Mouse (Mus musculus): Measurements from ENCODE around the gene Gm47841. TPM values are rescaled to one million over a fixed set of nuclear protein-coding genes. Genes with fewer than 3 reads are reported as not detected.

Gm47841 gene
- polyA plus RNA-seq, 1 experiment = 79.8 TPM

- TF ChIP-seq POLR2A (IDR thresholded peaks at IDR 0.05; ENCODE audit: control insufficient read depth, low read depth, low read length) = no peak
- TF ChIP-seq CTCF (IDR thresholded peaks at IDR 0.05; ENCODE audit: control insufficient read depth, insufficient read depth, insufficient replicate concordance, low read depth, low read length) = no peak
- Histone ChIP-seq H3K27me3 (ENCODE audit: control insufficient read depth, insufficient read depth, low read length) (no peaks in the 10 kb centered on the region), H3K27ac (ENCODE audit: control insufficient read depth, insufficient read depth, low read depth, low read length) (no peak overlapping the region), H3K4me3 (ENCODE audit: control insufficient read depth, low read depth, low read length) (no peak overlapping the region), H3K4me1 (ENCODE audit: control insufficient read depth, insufficient read depth, low read length) (peaks cover 10% of the 10 kb centered on the region), H3K36me3 (ENCODE audit: control insufficient read depth, insufficient read depth, low read length) (no peaks in the 10 kb centered on the region)
These were observed 41.1 kb upstream of the Gm47841 start for GRCm38 (mm10) chr15:101088291-101088690.

DNA sequence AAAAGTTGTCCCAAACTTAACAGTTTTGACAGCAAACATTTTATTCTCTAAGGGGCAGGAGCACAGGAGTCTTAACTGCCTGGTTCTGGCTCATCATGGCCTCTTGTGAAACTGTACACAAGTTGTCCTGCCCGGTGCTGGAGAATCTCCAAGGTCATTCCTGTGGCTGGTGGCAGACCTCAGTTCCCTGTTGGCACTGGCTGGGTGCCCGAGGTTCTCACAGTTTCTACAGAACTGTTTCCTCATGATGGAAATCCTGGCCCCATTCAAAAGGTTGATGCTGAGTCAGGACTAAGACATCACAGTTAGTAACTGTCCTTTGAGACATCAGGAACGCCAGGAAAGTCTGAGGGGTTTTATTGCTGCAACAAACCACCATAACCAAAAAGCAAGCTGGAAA lies 39.8 kb upstream of the Gm47841 start:
- no peak for TF ChIP-seq POLR2A (IDR thresholded peaks at IDR 0.05; ENCODE audit: control insufficient read depth, low read depth, low read length)
- no peak for TF ChIP-seq CTCF (IDR thresholded peaks at IDR 0.05; ENCODE audit: control insufficient read depth, insufficient read depth, insufficient replicate concordance, low read depth, low read length)
- Histone ChIP-seq H3K27me3 (ENCODE audit: control insufficient read depth, insufficient read depth, low read length) (no peaks in the 10 kb centered on the region), H3K36me3 (ENCODE audit: control insufficient read depth, insufficient read depth, low read length) (no peaks in the 10 kb centered on the region), H3K4me3 (ENCODE audit: control insufficient read depth, low read depth, low read length) (no peak overlapping the region), H3K4me1 (ENCODE audit: control insufficient read depth, insufficient read depth, low read length) (no peaks in the 10 kb centered on the region), H3K27ac (ENCODE audit: control insufficient read depth, insufficient read depth, low read depth, low read length) (no peak overlapping the region)

DNA sequence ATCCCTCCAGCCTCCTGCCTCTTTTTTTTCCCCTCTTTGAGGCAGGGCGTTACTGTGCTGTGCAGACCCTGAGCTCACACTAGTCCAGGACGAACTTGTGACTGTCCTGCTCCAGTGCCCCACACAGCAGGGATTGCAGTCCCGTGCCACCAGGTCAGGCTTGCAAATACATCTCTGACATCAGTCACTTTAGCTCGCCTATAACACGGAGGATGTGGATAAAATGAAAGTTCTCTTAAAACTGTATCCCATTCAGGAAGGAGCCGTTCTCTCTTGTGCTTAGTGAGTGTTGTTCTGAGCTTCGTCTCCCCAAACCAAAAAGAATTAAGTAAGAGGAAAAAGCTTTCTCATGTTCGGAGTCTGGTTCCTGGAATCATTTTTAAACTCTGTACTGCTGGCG lies 39.3 kb upstream of the Gm47841 start:
- Histone ChIP-seq H3K36me3 (ENCODE audit: control insufficient read depth, insufficient read depth, low read length) (no peaks in the 10 kb centered on the region), H3K4me1 (ENCODE audit: control insufficient read depth, insufficient read depth, low read length) (no peaks in the 10 kb centered on the region), H3K27ac (ENCODE audit: control insufficient read depth, insufficient read depth, low read depth, low read length) (no peak overlapping the region), H3K4me3 (ENCODE audit: control insufficient read depth, low read depth, low read length) (no peak overlapping the region), H3K27me3 (ENCODE audit: control insufficient read depth, insufficient read depth, low read length) (no peaks in the 10 kb centered on the region)
- TF ChIP-seq CTCF (IDR thresholded peaks at IDR 0.05; ENCODE audit: control insufficient read depth, insufficient read depth, insufficient replicate concordance, low read depth, low read length) = no peak

DNA sequence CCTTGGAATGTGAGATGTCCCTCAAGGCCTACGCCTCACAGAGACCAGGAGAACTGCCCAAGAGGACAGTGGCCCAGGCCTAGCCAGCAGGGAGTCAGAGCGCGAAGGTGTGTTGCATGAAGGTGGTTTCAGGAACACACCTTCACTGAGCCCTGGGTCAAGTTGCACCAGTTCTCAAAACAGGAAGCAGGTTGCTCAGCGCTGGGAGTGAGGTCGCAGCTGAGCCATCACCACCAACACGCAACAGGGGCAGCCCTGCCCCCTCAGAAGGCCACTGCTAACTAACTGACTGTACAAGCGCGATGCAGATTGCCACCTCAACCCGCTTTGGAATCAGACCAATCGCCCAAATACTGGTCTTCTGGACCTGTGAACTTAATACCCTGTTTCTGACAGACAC lies 37.3 kb upstream of the Gm47841 start:
- TF ChIP-seq POLR2A (IDR thresholded peaks at IDR 0.05; ENCODE audit: control insufficient read depth, low read depth, low read length) = no peak
- no peak for TF ChIP-seq CTCF (IDR thresholded peaks at IDR 0.05; ENCODE audit: control insufficient read depth, insufficient read depth, insufficient replicate concordance, low read depth, low read length)
- Histone ChIP-seq H3K27me3 (ENCODE audit: control insufficient read depth, insufficient read depth, low read length) (no peaks in the 10 kb centered on the region), H3K4me3 (ENCODE audit: control insufficient read depth, low read depth, low read length) (no peak overlapping the region), H3K4me1 (ENCODE audit: control insufficient read depth, insufficient read depth, low read length) (no peaks in the 10 kb centered on the region; the same call in 1 of the 2 replicates), H3K27ac (ENCODE audit: control insufficient read depth, insufficient read depth, low read depth, low read length) (no peak overlapping the region), H3K36me3 (ENCODE audit: control insufficient read depth, insufficient read depth, low read length) (no peaks in the 10 kb centered on the region)

- H3K27ac ChIP-seq (ENCODE audit: control insufficient read depth, insufficient read depth, low read depth, low read length) = no peak overlapping the region
- peaks cover 15% of the 10 kb centered on the region for H3K4me1 ChIP-seq (ENCODE audit: control insufficient read depth, insufficient read depth, low read length)
- no peaks in the 10 kb centered on the region for H3K36me3 ChIP-seq (ENCODE audit: control insufficient read depth, insufficient read depth, low read length)
- H3K4me3 ChIP-seq (ENCODE audit: control insufficient read depth, low read depth, low read length) = no peak overlapping the region
- H3K27me3 ChIP-seq (ENCODE audit: control insufficient read depth, insufficient read depth, low read length) = peaks cover 4% of the 10 kb centered on the region; the same call in 1 of the 2 replicates
- TF ChIP-seq POLR2A (IDR thresholded peaks at IDR 0.05; ENCODE audit: control insufficient read depth, low read depth, low read length) = no peak
- no peak for TF ChIP-seq CTCF (IDR thresholded peaks at IDR 0.05; ENCODE audit: control insufficient read depth, insufficient read depth, insufficient replicate concordance, low read depth, low read length)
These were observed 35.0 kb upstream of the Gm47841 start for GRCm38 (mm10) chr15:101082236-101082635.

- H3K27me3 ChIP-seq (ENCODE audit: control insufficient read depth, insufficient read depth, low read length) = peaks cover 4% of the 10 kb centered on the region; the same call in 1 of the 2 replicates
- no peaks in the 10 kb centered on the region for H3K36me3 ChIP-seq (ENCODE audit: control insufficient read depth, insufficient read depth, low read length)
- no peak overlapping the region for H3K27ac ChIP-seq (ENCODE audit: control insufficient read depth, insufficient read depth, low read depth, low read length)
- H3K4me3 ChIP-seq (ENCODE audit: control insufficient read depth, low read depth, low read length) = no peak overlapping the region
- H3K4me1 ChIP-seq (ENCODE audit: control insufficient read depth, insufficient read depth, low read length) = peaks cover 22% of the 10 kb centered on the region
- TF ChIP-seq POLR2A (IDR thresholded peaks at IDR 0.05; ENCODE audit: control insufficient read depth, low read depth, low read length) = no peak
- TF ChIP-seq CTCF (IDR thresholded peaks at IDR 0.05; ENCODE audit: control insufficient read depth, insufficient read depth, insufficient replicate concordance, low read depth, low read length) = no peak
These were observed 33.9 kb upstream of the Gm47841 start for GRCm38 (mm10) chr15:101081035-101081548.

- Histone ChIP-seq H3K27me3 (ENCODE audit: control insufficient read depth, insufficient read depth, low read length) (peaks cover 4% of the 10 kb centered on the region; the same call in 1 of the 2 replicates), H3K27ac (ENCODE audit: control insufficient read depth, insufficient read depth, low read depth, low read length) (no peak overlapping the region), H3K4me3 (ENCODE audit: control insufficient read depth, low read depth, low read length) (no peak overlapping the region), H3K4me1 (ENCODE audit: control insufficient read depth, insufficient read depth, low read length) (peaks cover 22% of the 10 kb centered on the region), H3K36me3 (ENCODE audit: control insufficient read depth, insufficient read depth, low read length) (no peaks in the 10 kb centered on the region)
- TF ChIP-seq CTCF (IDR thresholded peaks at IDR 0.05; ENCODE audit: control insufficient read depth, insufficient read depth, insufficient replicate concordance, low read depth, low read length) (no peak), POLR2A (IDR thresholded peaks at IDR 0.05; ENCODE audit: control insufficient read depth, low read depth, low read length) (no peak)
These were observed 32.9 kb upstream of the Gm47841 start for GRCm38 (mm10) chr15:101080031-101080520.
